Mouse (Mus musculus) liver, embryonic 12.5 days (tissue): Measurements from ENCODE around the gene Mcf2l. TPM values are rescaled to one million over a fixed set of nuclear protein-coding genes. Genes with fewer than 3 reads are reported as not detected.

ENCODE experiments used
- ATAC-seq: fragments of 200-750 bp; cut with Nextera tagmentation; 2 replicates; pipeline ENCODE4 v1.8.0; 2017; ENCODE audit warnings: moderate number of reproducible peaks, mild to moderate bottlenecking, moderate library complexity
- H3K27ac ChIP-seq: fragments of 300-500 bp; sonication (generic); 2 replicates; pipeline ENCODE4 v1.5.1; 2016; ENCODE audit warnings: mild to moderate bottlenecking
- H3K27me3 ChIP-seq: fragments of 300-500 bp; sonication (generic); replicated peaks from 2 replicates; pipeline ENCODE4 v1.6.1; 2016; ENCODE audit warnings: mild to moderate bottlenecking, moderate library complexity
- H3K36me3 ChIP-seq: fragments of 300-500 bp; sonication (generic); 2 replicates; pipeline ENCODE4 v1.6.1; 2016; ENCODE audit warnings: mild to moderate bottlenecking, moderate library complexity
- H3K4me1 ChIP-seq: fragments of 300-500 bp; sonication (generic); 2 replicates; pipeline ENCODE4 v1.6.1; 2016
- H3K4me2 ChIP-seq: fragments of 300-500 bp; sonication (generic); 2 replicates; pipeline ENCODE4 v1.6.1; 2016; ENCODE audit warnings: mild to moderate bottlenecking, moderate library complexity
- H3K4me3 ChIP-seq: fragments of 300-500 bp; sonication (generic); 2 replicates; pipeline ENCODE4 v1.5.1; 2016; ENCODE audit warnings: mild to moderate bottlenecking, moderate library complexity
- H3K9ac ChIP-seq: fragments of 300-500 bp; sonication (generic); 2 replicates; pipeline ENCODE4 v1.6.1; 2016; ENCODE audit warnings: mild to moderate bottlenecking, moderate library complexity
- H3K9me3 ChIP-seq: fragments of 300-500 bp; sonication (generic); replicated peaks from 2 replicates; pipeline ENCODE4 v1.6.1; 2016; ENCODE audit warnings: mild to moderate bottlenecking, moderate library complexity
- WGBS: fragments of 180-500 bp; shearing (Covaris S2); methylation state at CpG from one replicate; pipeline ENCODE4 v1.1.7; 2016; ENCODE audit not compliant: insufficient replicate concordance; 5-methylcytosine and 5-hydroxymethylcytosine counted together
- polyA plus RNA-seq: library from polyadenylated mRNA; unstranded; fragments of >200 nt; fragmentation: Nextera tagmentation; extraction: Ambion mirVana; gene quantifications from 2 replicates; pipeline ENCODE4 v1.2.1, GENCODE M21; 2016

Gene Mcf2l
- polyA plus RNA-seq, 1 experiment from 2014 or later = 2.1 TPM

GRCm38 (mm10) chr8:12985259-12985658 is 111.7 kb downstream of the Mcf2l start:
- H3K4me3 ChIP-seq = no peak overlapping the region
- 0 out of 2 replicates have a peak, but pooled peaks cover 3% of the 10 kb centered on the region for H3K27me3 ChIP-seq
- no peak overlapping the region for H3K4me2 ChIP-seq
- no peaks in the 10 kb centered on the region for H3K9me3 ChIP-seq
- no peak overlapping the region for H3K9ac ChIP-seq
- H3K4me1 ChIP-seq = no peaks in the 10 kb centered on the region
- no peak overlapping the region for H3K27ac ChIP-seq
- no peaks in the 10 kb centered on the region for H3K36me3 ChIP-seq
- WGBS = 74% methylated on average over 13 of the region's 13 CpGs
- no peak for ATAC-seq

GRCm38 (mm10) chr8:12987571-12987970 is 114.0 kb downstream of the Mcf2l start:
- H3K27me3 ChIP-seq = 0 out of 2 replicates have a peak, but pooled peaks cover 3% of the 10 kb centered on the region
- no peaks in the 10 kb centered on the region for H3K4me1 ChIP-seq
- H3K4me3 ChIP-seq = no peak overlapping the region
- H3K4me2 ChIP-seq = no peak overlapping the region
- no peak overlapping the region for H3K9ac ChIP-seq
- H3K36me3 ChIP-seq = no peaks in the 10 kb centered on the region
- no peaks in the 10 kb centered on the region for H3K9me3 ChIP-seq
- 71% methylated on average over 8 of the region's 8 CpGs for WGBS
- H3K27ac ChIP-seq = no peak overlapping the region
- ATAC-seq = no peak

GRCm38 (mm10) chr8:12988722-12989430 is 115.3 kb downstream of the Mcf2l start:
- 63% methylated on average over 13 of the region's 13 CpGs for WGBS
- Histone ChIP-seq H3K27ac (no peak overlapping the region), H3K4me3 (no peak overlapping the region), H3K36me3 (no peaks in the 10 kb centered on the region), H3K27me3 (0 out of 2 replicates have a peak, but pooled peaks cover 3% of the 10 kb centered on the region), H3K4me1 (no peaks in the 10 kb centered on the region), H3K4me2 (no peak overlapping the region), H3K9ac (no peak overlapping the region), H3K9me3 (no peaks in the 10 kb centered on the region)
- no peak for ATAC-seq

- Histone ChIP-seq H3K9ac (no peak overlapping the region), H3K4me1 (no peaks in the 10 kb centered on the region), H3K27me3 (0 out of 2 replicates have a peak, but pooled peaks cover 3% of the 10 kb centered on the region), H3K36me3 (no peaks in the 10 kb centered on the region), H3K4me3 (no peak overlapping the region), H3K27ac (no peak overlapping the region), H3K9me3 (no peaks in the 10 kb centered on the region), H3K4me2 (no peak overlapping the region)
- 75% methylated on average over 10 of the region's 10 CpGs for WGBS
- ATAC-seq = no peak
Observed at GRCm38 (mm10) chr8:12991411-12991810, 117.8 kb downstream of the Mcf2l start.

GRCm38 (mm10) chr8:12994468-12994867 is 120.9 kb downstream of the Mcf2l start:
- H3K27me3 ChIP-seq = no peaks in the 10 kb centered on the region
- H3K9ac ChIP-seq = no peak overlapping the region
- H3K9me3 ChIP-seq = no peaks in the 10 kb centered on the region
- no peak overlapping the region for H3K27ac ChIP-seq
- no peak overlapping the region for H3K4me2 ChIP-seq
- WGBS = 49% methylated on average over 5 of the region's 5 CpGs
- H3K36me3 ChIP-seq = no peaks in the 10 kb centered on the region
- H3K4me1 ChIP-seq = no peaks in the 10 kb centered on the region
- H3K4me3 ChIP-seq = no peak overlapping the region
- ATAC-seq = no peak

- no peaks in the 10 kb centered on the region for H3K36me3 ChIP-seq
- no peaks in the 10 kb centered on the region for H3K9me3 ChIP-seq
- no peak for ATAC-seq
- no peak overlapping the region for H3K9ac ChIP-seq
- no peak overlapping the region for H3K4me3 ChIP-seq
- no peaks in the 10 kb centered on the region for H3K27me3 ChIP-seq
- H3K4me1 ChIP-seq = no peaks in the 10 kb centered on the region
- no peak overlapping the region for H3K27ac ChIP-seq
- 54% methylated on average over 5 of the region's 5 CpGs for WGBS
- no peak overlapping the region for H3K4me2 ChIP-seq
Observed at GRCm38 (mm10) chr8:12995481-12995880, 121.9 kb downstream of the Mcf2l start.

GRCm38 (mm10) chr8:12996831-12997275 is 123.2 kb downstream of the Mcf2l start:
- H3K4me2 ChIP-seq = no peak overlapping the region
- H3K27me3 ChIP-seq = no peaks in the 10 kb centered on the region
- H3K9ac ChIP-seq = no peak overlapping the region
- no peak overlapping the region for H3K4me3 ChIP-seq
- no peaks in the 10 kb centered on the region for H3K4me1 ChIP-seq
- no peak overlapping the region for H3K27ac ChIP-seq
- no peak for ATAC-seq
- no peaks in the 10 kb centered on the region for H3K36me3 ChIP-seq
- H3K9me3 ChIP-seq = no peaks in the 10 kb centered on the region
- WGBS = 58% methylated on average over 8 of the region's 8 CpGs

- H3K4me2 ChIP-seq = no peak overlapping the region
- no peaks in the 10 kb centered on the region for H3K9me3 ChIP-seq
- no peak overlapping the region for H3K4me3 ChIP-seq
- no peaks in the 10 kb centered on the region for H3K4me1 ChIP-seq
- no peaks in the 10 kb centered on the region for H3K36me3 ChIP-seq
- H3K27me3 ChIP-seq = no peaks in the 10 kb centered on the region
- H3K9ac ChIP-seq = no peak overlapping the region
- no peak overlapping the region for H3K27ac ChIP-seq
- ATAC-seq = no peak
- 65% methylated on average over 8 of the region's 8 CpGs for WGBS
Observed at GRCm38 (mm10) chr8:12998331-12998730, 124.7 kb downstream of the Mcf2l start.

GRCm38 (mm10) chr8:12999793-13000192 is 126.2 kb downstream of the Mcf2l start:
- 50% methylated on average over 9 of the region's 9 CpGs for WGBS
- Histone ChIP-seq H3K9me3 (no peaks in the 10 kb centered on the region), H3K4me3 (no peak overlapping the region), H3K27ac (no peak overlapping the region), H3K4me2 (no peak overlapping the region), H3K9ac (no peak overlapping the region), H3K4me1 (no peaks in the 10 kb centered on the region), H3K36me3 (no peaks in the 10 kb centered on the region), H3K27me3 (no peaks in the 10 kb centered on the region)
- no peak for ATAC-seq

- no peaks in the 10 kb centered on the region for H3K36me3 ChIP-seq
- H3K9ac ChIP-seq = no peak overlapping the region
- H3K4me1 ChIP-seq = no peaks in the 10 kb centered on the region; the same call in 1 of the 2 replicates
- no peak for ATAC-seq
- 56% methylated on average over 4 of the region's 4 CpGs for WGBS
- H3K27ac ChIP-seq = no peak overlapping the region
- H3K4me2 ChIP-seq = no peak overlapping the region
- no peaks in the 10 kb centered on the region for H3K9me3 ChIP-seq
- no peaks in the 10 kb centered on the region for H3K27me3 ChIP-seq
- H3K4me3 ChIP-seq = no peak overlapping the region
Observed at GRCm38 (mm10) chr8:13007458-13007857, 133.9 kb downstream of the Mcf2l start.

GRCm38 (mm10) chr8:13010313-13010712 is 136.7 kb downstream of the Mcf2l start:
- no peaks in the 10 kb centered on the region for H3K9me3 ChIP-seq
- no peaks in the 10 kb centered on the region for H3K4me1 ChIP-seq
- H3K4me3 ChIP-seq = no peak overlapping the region
- WGBS = 33% methylated on average over 4 of the region's 4 CpGs
- no peak overlapping the region for H3K9ac ChIP-seq
- no peak overlapping the region for H3K4me2 ChIP-seq
- no peak overlapping the region for H3K27ac ChIP-seq
- H3K27me3 ChIP-seq = no peaks in the 10 kb centered on the region
- no peaks in the 10 kb centered on the region for H3K36me3 ChIP-seq
- ATAC-seq = 0 out of 2 replicates have a peak, but pooled peaks have one; percentile 40

GRCm38 (mm10) chr8:13019560-13019959 is 146.0 kb downstream of the Mcf2l start:
- no peaks in the 10 kb centered on the region for H3K27me3 ChIP-seq
- no peaks in the 10 kb centered on the region for H3K9me3 ChIP-seq
- no peaks in the 10 kb centered on the region for H3K4me1 ChIP-seq
- H3K27ac ChIP-seq = no peak overlapping the region
- ATAC-seq = no peak
- 50% methylated on average over 4 of the region's 4 CpGs for WGBS
- H3K36me3 ChIP-seq = no peaks in the 10 kb centered on the region
- H3K4me3 ChIP-seq = no peak overlapping the region
- no peak overlapping the region for H3K4me2 ChIP-seq
- no peak overlapping the region for H3K9ac ChIP-seq

- H3K4me2 ChIP-seq = no peak overlapping the region
- WGBS = 76% methylated on average over 8 of the region's 8 CpGs
- H3K27ac ChIP-seq = no peak overlapping the region
- no peaks in the 10 kb centered on the region for H3K4me1 ChIP-seq
- no peaks in the 10 kb centered on the region for H3K36me3 ChIP-seq
- no peaks in the 10 kb centered on the region for H3K27me3 ChIP-seq
- H3K4me3 ChIP-seq = no peak overlapping the region
- no peaks in the 10 kb centered on the region for H3K9me3 ChIP-seq
- no peak for ATAC-seq
- no peak overlapping the region for H3K9ac ChIP-seq
Observed at GRCm38 (mm10) chr8:13021830-13022229, 148.2 kb downstream of the Mcf2l start.
